Mouse (Mus musculus): ENCODE measurements around the gene Cdc42ep2.
"Not testable (repeated sequence)": the region's sequence is repeated elsewhere in the genome, so short reads cannot be mapped to it uniquely, and the experiment has no call there.

Gene Cdc42ep2

DNA sequence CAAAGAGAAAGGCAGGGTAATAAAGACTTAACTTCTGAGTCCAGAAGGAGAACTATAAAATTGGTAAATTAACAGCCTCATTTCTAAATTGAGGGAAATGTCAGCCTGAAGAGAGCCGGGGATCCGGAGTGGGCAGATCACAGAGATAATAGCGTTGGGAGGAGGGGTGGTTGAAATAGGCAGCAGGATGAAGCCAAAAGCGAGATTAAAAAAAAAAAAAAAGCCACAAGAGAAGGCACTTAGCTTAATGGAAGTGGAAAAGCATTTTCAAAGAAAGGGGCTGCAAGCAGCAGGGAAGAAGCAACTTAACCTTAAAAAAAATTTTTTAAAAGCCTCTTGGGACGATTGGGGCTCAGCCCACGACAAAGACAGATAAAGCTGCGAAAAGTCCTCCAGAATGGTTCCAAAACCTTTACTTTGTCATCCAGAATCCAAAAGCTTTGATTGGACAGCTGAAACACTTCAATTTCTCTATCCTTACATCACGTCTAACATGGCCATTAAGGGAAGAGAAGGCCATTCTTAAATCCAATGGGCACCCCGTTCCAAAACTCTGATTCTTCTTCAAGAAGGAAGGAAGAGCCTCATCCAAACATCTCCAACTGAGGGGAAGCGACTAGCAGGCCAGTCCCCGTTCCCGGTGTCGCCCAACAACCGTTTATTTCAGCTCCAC lies 13.1 kb downstream of the Cdc42ep2 start:
- DNase-seq = no peak

DNA sequence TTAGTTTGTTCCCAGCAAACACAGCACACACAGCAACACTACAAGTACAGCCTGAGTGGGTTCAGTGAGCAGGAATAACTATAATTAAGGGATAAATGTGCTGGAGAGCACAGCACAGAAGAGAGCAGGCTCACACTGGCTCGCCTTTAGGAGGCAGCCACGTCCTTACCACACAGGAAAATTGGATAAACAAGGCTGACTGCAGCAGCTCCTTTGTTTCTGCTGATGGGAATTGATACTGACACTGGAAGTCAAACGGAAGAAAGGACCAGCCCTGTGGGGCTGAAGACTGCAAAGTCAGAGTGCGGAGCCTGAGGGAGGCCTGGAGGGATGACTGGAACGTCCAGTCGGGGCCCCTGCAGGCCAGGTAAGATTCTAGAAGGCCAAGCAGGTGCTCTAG lies 14.4 kb downstream of the Cdc42ep2 start:
- no peak for DNase-seq

DNA sequence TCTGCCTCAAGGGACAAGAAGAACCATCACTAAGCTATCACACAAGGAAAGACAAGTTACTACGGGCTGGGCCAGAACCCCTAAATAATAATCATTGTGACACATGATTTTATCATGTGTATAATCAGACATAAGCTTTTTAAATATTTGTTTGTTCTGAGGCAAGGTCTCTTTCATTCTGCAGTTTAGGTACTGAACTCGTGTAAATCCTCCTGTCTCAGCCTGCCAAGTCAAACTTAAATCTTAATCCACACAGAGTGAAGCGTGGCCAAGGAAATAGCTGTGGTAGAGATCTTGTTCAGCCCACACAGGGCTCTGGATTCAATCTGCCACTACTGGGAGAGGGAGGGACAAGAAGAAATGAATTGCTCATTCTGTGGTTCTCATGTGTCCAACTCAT lies 17.3 kb downstream of the Cdc42ep2 start:
- no peak for DNase-seq

DNA sequence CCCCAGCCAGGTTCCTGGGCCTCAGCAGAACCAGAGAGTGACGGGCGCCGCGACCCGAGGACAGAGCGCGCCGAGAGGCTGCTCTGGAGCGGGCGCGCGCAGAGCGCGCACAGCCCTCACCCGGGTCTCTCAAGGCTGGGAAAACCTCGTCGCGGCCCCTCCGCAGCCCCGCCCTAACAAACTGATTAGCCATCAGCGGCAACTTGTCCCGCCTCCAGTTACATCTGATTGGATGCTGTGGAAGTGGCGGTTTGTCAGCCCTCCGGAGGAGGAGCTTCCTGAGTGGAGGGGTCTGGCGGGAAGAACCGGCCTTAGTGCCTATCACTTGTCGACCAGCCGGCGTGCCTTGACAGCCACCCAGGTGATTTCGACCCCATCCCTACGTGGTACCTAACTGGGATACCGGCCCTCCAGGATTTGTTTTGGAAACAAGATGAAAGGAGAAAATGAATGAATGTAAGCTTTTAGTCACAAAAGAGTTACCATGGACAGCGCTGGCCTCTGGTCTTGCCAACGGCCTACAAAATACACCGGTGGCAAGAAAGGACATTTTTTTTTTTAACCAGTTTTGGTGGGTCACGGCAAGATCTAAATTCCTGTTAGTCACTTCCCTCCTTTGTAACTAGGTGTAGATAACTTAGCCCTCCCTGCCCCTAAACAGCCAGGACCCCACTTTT lies 30.5 kb downstream of the Cdc42ep2 start, which contains the start of gene Tigd3:
Gene Tigd3, minus strand, starts transcription at position 148 of the 677 bp plus-strand sequence.
- DNase-seq = peak; percentile 94

DNA sequence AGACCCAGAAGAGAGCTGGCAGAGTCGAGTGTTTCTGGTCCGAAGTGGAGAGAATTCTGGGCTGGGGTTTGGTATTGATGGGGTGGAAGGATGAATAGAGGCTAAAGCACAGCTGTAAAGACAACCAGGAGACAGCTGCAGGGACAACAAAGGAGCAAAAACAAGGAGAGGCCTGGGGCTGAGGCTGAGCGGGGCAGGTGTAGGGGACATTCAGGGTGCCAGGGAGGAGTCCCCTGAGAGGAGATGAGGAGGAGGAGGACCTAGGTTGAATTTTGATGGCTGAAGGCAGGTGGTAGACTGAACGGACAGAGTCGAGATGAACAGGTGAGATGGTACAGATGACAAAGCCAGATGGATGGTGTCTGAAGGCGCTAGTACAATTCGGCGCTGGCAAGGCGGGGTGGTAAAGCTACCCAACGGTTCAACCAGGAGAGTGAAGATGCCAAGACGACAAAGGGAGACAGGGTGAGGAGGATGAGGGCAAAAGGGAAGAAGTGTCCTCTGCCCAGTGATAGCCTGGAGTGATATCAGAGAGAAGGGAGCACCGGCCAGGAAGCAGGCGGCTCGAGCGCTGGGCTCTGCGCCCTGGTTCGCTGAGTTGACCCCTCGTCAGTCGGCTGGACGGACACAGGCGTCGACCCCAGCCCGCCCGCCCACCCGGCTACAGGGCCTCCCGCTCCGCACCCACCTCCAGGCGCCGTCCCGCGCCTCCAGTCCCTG lies 31.2 kb downstream of the Cdc42ep2 start:
- no peak for DNase-seq

DNA sequence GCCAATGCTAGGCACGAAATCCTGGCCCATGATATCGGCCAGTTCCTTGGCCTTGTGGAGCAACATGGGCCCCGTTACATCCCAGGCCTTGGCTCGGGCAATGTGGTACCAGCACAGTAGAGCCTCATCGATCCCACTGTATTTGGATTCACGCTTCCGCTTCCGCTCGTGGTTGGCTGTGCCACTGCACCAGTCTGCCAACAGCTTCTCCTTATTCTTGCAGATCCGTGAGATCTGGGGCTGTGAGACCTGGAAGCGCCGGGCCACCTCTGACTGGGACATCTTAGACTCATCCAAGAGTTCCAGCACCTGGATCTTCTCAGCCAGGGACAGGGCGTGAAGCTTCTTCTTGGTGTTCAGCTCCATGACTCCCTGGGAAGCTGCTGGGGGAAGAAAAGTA lies 31.9 kb downstream of the Cdc42ep2 start:
- DNase-seq = no peak

DNA sequence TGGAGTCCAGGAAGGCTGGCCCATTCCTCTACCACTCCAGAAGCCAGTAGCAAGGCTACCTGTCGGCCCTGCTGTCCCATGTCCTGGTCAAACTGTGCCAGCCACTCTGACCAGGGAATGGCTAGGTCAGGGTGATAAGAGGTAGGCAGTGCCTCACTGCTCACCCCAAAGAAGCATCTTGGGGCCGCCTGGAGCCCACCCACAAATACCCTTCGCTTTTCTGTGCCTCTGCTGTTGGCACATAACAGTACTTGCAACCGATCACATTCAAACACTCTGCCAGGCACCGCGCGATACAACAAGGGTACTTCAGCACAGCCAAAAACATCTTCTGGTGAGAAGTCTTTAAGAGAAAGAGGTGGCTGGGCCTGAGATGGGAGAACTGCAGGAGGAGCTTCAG lies 32.4 kb downstream of the Cdc42ep2 start:
- no peak for DNase-seq

DNA sequence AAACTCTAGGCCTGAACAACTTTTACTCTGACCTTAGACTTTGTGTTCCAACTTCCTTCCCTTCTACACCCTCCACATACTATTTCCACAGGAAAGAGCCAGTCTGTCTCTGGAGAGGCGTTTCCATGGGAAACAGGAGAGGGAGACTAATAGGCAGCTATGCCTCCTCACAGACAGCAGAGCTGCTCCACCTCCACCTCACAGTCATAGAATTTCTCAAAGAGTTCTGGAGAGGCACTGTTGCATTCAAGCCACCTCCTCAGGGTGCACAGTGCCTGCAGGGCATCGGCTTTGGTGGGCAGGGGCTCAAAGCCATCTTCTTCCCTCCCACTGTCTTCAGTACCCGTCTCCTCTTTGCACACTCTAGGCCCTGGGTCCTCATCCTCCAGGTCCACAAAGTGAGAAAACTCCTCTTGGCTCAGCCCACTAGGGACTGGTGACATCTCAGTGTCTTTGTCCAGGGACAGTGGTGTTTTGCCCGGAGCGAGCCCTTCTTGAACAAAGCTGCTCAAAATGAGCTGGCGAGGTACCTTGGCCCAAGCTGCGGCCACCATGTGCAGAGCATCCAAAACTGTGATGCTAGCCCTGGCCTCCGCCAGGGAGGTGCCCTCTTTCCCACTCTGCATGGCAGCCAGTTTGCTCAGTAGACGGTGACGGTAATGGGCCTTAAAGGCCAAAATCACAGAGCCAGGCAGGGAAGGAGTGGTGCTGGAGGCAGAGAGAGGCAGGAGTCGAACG lies 32.9 kb downstream of the Cdc42ep2 start:
- no peak for DNase-seq

DNA sequence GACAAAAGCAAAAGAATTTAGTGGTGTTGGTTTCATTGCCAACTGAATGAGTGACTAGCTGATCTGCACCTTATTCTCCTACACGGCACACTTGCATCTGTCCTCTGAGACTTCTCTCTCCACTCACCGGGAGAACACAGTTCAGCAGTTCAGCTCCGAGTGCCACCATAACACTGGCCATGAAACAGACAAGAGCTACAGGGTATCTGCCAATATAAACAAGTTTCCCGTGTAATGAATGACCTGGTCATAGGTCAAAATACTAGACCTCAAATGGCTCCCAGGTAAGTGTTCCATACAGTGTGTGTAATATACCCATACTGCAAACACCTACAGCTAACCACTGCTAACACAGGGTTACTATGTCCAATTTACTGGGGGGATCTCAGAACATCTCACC lies 35.4 kb downstream of the Cdc42ep2 start:
- no peak for DNase-seq

DNA sequence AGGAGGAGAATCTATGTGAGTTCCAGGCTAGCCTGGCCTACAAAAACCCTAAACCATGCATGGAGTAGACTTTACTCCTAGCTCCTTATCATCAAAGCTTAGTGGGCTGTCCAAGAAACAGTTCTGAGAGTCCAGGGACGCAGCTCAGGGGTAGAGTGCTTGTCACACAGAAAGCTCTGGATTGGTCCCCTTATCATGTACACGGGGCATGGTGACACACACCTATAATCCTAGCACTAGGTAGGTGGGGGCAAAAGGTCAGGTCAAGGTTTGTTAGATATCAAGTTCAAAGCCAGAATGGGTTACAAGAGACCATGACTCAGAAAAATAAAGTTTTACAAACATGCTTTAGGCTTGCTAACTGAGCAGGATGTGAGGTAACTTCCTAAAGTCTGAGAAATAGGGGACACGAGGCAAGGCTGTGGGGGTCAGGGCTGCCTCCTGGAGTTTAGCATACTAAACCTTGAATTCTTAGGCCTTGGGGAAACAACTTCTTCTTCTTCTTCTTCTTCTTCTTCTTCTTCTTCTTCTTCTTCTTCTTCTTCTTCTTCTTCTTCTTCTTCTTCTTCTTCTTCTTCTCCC lies 37.3 kb downstream of the Cdc42ep2 start:
- no peak for DNase-seq

DNA sequence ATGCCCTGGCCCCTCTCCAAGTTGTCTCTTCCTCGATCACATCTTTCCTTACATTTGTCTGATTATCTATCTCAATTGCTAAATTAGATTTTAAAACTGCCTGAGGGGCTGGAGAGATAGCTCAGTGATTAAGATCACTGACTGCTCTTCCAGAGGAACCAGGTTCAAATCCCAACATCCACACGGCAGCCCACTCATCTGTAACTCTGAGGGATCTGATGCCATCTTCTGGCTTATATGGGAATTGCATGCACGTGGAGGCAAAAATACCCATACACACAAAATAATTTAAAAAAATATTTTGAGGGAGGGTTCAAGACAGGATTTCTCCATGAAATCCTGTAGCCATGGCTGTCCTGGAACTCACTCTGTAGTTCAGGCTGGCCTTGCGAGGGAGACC lies 38.8 kb downstream of the Cdc42ep2 start:
- no peak for DNase-seq

DNA sequence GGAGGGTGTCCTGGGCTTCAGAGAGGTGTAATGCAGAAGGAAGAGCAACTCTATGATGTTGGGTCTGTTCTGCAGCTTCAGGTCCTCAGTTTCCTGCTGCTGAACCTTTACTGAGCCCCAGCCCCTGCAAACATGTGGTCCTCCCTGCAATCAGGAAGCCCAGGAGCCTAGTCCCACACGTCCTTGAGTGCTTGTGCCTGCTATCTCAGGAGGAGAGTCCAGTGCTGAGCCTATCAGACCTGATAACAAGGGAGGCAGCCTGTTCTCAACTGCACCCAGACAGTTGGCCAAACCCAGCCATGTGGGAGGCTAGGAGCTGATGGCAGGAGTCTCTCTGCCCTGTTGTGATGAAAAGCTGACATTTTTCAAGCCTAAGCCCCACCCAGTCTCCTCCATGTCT lies 40.7 kb downstream of the Cdc42ep2 start:
- no peak for DNase-seq

DNA sequence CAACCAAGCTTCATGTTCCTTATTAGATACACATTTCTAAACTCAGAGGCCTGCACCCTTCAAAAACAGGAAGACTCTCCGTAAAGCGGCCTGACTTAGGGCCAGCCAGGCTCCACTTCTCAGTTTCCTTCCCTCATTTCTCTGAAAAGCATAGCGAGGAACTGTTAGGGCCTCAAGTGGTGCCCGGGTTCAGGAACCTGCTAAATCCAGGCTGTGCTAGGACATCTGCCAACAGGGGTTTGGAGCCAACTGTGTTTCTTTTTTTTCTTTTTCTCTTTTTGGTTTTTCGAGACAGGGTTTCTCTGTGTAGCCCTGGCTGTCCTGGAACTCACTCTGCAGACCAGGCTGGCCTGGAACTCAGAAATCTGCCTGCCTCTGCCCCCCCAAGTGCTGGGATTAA lies 42.5 kb downstream of the Cdc42ep2 start:
- DNase-seq = not testable (repeated sequence)

DNA sequence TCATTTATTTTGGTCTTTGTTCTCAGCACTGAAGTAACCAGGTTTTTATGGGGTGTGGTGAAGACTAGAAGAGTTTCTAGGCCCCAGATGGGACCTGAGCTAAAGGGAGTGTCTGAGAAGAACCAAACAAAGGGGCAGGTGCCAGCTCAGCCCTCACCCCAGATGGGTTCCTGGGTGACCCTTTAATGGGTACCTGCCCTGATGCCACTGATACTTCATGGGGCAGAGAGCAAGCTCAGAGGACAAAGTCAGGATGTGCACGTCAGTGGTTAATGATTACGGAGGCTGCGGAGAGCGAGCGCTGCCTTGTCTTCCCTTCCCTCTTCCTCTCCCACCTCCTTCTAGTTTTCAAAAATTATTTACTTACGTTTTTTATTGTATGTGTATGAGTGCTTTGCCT lies 43.5 kb downstream of the Cdc42ep2 start:
- DNase-seq = no peak

DNA sequence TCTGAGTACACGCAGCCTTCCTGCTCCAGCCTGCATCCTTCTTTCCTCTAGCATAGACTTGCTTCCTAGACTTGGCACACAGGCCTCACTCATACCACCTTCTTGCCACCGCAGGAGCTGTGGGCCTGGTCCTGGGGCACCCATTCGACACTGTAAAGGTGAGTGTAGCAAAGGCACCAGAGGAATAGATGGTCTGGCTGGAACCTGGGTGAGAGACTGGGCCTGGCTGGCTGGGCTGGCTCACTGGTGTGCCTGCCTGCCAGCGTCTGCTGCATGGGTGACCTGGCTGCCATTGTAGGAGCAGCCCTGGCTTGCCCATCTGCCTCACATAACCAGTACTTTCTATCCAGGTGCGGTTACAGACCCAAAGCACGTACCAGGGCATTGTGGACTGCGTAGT lies 44.9 kb downstream of the Cdc42ep2 start:
- no peak for DNase-seq

DNA sequence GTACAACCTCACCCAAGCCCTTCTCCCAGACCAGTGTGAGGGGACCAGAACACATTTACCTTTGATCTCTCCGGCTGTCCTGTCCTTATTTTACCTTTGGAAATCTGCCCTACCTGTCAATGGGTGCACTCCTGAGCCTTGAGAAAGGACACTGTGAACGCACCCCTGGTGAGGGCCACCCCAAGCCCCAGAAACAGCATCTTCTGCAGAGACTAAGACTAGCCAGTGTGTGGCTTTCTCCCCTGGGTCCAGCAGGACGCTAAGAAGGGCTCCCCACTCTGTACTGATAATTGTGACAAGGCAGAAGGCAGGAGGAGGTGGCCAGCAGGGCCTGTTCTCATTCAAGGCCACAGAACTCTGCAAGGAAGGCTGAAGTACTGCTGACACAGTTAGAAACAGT lies 45.7 kb downstream of the Cdc42ep2 start:
- DNase-seq = no peak

DNA sequence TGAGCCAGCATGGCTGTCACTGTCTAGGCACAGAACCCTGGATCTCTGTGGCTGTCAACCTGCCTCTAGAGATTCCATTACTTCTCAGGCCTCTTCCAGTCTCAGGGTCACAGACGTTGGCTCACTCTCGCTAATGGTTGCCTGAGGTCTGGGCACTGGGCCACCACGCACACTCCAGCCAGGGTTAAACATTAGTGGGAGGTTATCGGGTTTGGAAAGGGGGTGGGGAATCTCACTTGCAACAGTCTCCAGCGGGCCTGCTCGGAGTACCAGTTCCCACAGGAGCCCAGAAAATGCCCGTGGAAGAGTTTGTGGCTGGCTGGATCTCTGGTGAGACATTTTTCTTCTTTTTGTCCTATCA lies 46.3 kb downstream of the Cdc42ep2 start:
- no peak for DNase-seq

DNA sequence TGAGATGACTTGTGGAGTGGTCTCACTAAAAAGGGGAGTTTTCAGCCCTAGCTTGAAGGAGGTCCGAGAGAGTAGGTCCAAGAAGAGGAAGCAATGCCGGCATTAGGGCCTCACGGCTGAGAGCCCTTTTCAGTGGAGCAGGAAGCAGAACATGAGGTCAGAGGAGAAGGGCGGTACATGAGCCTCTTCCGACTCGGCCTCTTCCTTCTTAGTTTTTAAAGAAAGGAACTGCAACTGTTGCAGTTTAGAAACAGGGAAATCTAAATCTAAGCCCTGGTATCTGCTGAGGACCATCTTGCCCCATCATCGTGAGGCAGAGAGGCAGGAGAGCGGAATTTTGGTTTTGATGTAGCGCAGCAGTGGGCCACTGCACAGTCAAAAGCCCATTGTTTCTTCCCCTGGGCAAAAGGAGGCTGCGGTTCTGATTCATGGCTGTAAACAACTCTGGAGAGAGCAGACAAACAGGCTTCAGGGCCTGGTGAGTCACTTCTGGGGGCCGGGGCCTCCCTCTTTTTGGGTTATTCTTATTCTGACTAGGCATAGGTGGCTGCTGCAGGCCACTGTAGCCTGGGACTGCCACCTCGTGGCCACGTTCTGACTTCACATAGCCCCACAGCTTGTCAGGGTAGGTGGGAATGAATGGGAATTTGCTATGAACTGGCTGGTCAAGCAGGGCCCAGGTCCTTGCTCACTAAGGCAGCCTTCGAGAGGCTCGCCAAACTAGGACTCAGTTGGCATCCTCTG lies 46.8 kb downstream of the Cdc42ep2 start, which contains the start of gene Slc25a45:
Gene Slc25a45, plus strand, starts transcription at position 191 of the 744 bp plus-strand sequence.
- peak; percentile 71 for DNase-seq

DNA sequence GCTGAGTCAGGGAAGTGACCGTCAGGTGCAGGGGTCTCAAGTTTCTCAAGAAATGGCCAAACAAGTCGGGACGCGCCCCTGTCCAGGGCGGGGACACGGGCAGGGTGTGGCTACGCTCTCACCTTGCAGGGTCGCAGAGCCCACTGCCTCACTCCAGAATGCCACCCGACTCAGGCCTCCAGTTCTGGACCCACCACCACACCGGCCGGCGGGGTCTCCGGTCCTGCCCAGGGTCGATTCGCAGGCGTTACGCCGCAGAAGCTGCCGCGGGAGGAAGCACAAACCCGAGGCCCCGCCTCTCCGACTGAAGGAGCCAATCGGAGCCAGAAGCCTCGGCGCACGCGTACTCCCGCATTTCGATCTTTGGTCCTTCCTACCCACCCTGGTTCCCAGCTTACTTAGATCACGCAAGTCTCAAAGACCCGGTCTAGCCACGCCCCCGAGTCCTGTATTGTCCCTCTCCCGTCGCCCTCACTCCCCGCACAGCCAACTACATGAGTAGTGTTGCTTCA lies 49.6 kb downstream of the Cdc42ep2 start, which contains the start of gene Frmd8:
Gene Frmd8, minus strand, starts transcription at position 306 of the 512 bp plus-strand sequence.
- peak; percentile 89 for DNase-seq

DNA sequence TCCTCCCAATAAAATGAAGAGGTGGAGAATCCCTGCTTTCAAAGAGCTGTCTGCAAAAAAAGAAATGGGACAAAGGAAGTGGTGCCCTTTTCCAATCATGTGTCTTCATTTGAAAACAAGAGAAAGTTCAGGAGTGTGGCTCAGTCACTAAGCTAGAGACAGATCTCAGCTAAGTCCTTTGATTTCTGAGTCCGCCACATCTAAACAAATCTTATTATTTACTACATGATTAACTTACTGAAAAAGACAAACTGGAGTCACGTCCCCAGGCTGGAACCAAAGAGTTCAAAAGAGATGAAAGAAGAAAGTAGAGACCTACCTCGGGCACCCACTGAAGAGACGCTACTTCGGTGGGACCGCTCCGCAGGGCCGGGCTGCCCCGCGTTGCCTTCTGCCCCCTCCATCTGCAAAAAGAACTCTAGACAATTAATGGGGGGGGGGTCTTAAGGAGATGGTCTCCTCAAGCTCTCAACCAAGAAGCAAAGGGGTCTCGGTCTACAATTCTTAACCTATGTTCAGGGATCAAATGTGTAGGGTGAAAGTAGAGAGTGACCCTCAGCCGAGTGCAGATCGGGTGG lies 50.1 kb downstream of the Cdc42ep2 start:
- DNase-seq = no peak

DNA sequence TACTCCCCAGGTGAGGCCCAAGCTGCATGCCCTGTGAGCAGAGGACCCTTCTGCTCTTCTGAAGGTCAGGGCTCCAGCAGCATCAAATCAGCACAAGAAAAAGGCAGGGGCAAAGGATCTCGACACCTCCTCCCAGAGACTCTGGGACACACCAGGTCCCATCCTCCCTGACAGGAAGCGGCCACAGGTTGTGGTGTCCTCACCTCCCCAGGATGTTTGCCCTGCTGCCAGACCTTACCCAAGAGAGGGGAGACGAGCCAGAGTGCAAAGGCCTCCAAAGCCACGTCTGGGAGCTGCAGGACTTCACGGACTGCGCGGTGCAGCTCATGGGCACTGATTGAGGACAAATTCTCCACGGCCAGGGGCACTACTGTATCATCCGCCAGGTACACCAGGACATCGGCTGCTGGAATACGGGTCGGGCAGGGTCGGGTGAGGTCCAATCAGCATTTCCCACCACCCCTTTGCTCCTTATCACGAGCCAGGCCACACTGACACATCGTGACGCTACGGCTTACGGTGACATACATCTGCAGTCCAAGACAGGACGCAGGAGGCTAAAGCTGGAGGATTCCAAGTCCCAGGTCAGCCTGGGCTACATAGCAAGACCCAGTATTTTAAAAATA lies 51.6 kb downstream of the Cdc42ep2 start:
- no peak for DNase-seq
